Mouse (Mus musculus) embryonic facial prominence, embryonic 13.5 days (tissue): ENCODE results near the gene Pacsin1. TPM values are rescaled to one million over a fixed set of nuclear protein-coding genes. Genes with fewer than 3 reads are reported as not detected.
A peak's percentile ranks its signal among the peaks of the same experiment; 100 is the strongest.

Experiments
- ATAC-seq: fragments of 200-750 bp; cut with Nextera tagmentation; 2 replicates; pipeline ENCODE4 v1.8.0; 2017; ENCODE audit warnings: low read depth; ENCODE audit not compliant: insufficient number of reproducible peaks, insufficient read depth, low FRiP score, low TSS enrichment
- H3K27ac ChIP-seq: fragments of 300-500 bp; sonication (generic); 2 replicates; pipeline ENCODE4 v1.5.1; 2015; ENCODE audit warnings: moderate library complexity, mild to moderate bottlenecking, inconsistent platforms
- H3K27me3 ChIP-seq: fragments of 300-500 bp; sonication (generic); 2 replicates; pipeline ENCODE4 v1.6.1; 2015; ENCODE audit warnings: mild to moderate bottlenecking, inconsistent platforms
- H3K36me3 ChIP-seq: fragments of 300-500 bp; sonication (generic); 2 replicates; pipeline ENCODE4 v1.6.1; 2015; ENCODE audit warnings: mild to moderate bottlenecking, inconsistent platforms
- H3K4me1 ChIP-seq: fragments of 300-500 bp; sonication (generic); 2 replicates; pipeline ENCODE4 v1.6.1; 2015; ENCODE audit warnings: inconsistent platforms
- H3K4me2 ChIP-seq: fragments of 300-500 bp; sonication (generic); 2 replicates; pipeline ENCODE4 v1.6.1; 2015; ENCODE audit warnings: moderate library complexity, mild to moderate bottlenecking, inconsistent platforms
- H3K4me3 ChIP-seq: fragments of 300-500 bp; sonication (generic); 2 replicates; pipeline ENCODE4 v1.5.1; 2015; ENCODE audit warnings: mild to moderate bottlenecking, inconsistent platforms
- H3K9ac ChIP-seq: fragments of 300-500 bp; sonication (generic); 2 replicates; pipeline ENCODE4 v1.6.1; 2015; ENCODE audit warnings: mild to moderate bottlenecking, inconsistent platforms
- H3K9me3 ChIP-seq: fragments of 300-500 bp; sonication (generic); 2 replicates; pipeline ENCODE4 v1.6.1; 2016; ENCODE audit warnings: inconsistent platforms
- WGBS: fragments of 180-500 bp; shearing (Covaris S2); methylation state at CpG from one replicate; pipeline ENCODE4 v1.1.7; 2015; ENCODE audit warnings: mixed read lengths; 5-methylcytosine and 5-hydroxymethylcytosine counted together
- polyA plus RNA-seq: library from polyadenylated mRNA; unstranded; fragments of >200 nt; fragmentation: Nextera tagmentation; extraction: Ambion mirVana; gene quantifications from 2 replicates; pipeline ENCODE4 v1.2.1, GENCODE M21; 2015

Gene Pacsin1
- polyA plus RNA-seq, 1 experiment from 2014 or later, result 5.4 TPM

DNA sequence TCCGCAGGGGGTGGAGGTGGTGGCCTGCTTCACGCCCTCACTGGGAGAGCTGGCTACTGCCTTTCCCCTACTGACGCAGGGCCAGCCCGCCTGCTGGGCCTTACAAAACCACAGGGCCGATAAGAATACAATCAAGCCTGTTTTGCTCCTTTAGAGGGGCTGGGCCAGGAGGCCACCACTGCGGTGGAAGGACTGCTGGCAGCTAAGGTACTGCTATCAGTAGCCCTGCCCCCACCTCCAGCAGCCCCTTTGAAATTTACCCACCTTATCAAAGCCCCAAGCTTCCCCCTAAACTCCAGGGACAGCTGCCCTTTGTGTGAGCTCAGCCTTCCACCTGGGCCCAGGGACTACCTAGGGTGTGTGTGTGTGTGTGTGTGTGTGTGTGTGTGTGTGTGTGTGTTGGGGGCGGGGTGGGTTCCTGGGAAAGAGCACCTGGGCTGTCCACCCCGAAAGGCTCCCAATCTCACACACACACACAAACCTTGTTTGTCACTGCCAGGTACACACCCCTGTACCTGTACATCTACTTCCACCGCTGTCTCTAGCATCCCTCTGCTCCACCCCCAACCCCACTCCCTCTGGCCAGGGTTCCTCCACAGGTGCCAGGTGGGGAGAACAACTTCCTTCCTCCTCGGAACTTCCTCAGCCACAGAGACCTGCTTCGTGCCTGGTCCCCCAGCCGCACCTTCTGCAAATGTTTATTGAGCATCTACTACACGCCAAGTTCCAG is 79.2 kb downstream of the Pacsin1 start:
- no peak for ATAC-seq
- H3K4me2 ChIP-seq, result no peak overlapping the region
- no peak overlapping the region for H3K27ac ChIP-seq
- no peak overlapping the region for H3K4me3 ChIP-seq
- H3K9ac ChIP-seq, result 0 out of 2 replicates have a peak overlapping the region, but pooled peaks have one; percentile 44
- H3K4me1 ChIP-seq, result peaks cover 9% of the 10 kb centered on the region; the same call in 1 of the 2 replicates
- no peaks in the 10 kb centered on the region for H3K36me3 ChIP-seq
- H3K9me3 ChIP-seq, result no peaks in the 10 kb centered on the region
- no peaks in the 10 kb centered on the region for H3K27me3 ChIP-seq
- WGBS, result 22% methylated on average over 12 of the region's 13 CpGs

DNA sequence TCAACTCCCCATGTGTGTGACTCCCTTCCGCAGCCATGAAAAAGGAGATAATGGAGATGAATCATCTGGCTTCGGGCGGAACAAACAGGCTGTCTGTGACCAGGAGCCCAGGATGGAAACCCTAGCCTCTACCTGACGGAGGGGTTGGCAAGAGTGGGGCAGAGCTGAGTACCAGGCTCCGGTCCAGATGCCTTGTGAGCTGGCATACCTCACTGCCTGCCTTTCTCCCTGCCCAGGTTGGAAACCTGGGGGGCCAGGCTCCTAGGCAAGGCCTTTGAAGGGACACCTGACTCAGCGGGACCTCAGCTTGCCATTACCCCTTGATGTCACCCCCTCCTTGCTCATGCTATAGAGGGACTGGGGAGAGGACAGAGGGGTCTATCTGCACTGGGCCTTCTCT is 85.7 kb downstream of the Pacsin1 start:
- no peaks in the 10 kb centered on the region for H3K27me3 ChIP-seq
- H3K9ac ChIP-seq, result no peak overlapping the region
- ATAC-seq, result no peak
- H3K4me1 ChIP-seq, result peaks cover 5% of the 10 kb centered on the region
- no peak overlapping the region for H3K4me2 ChIP-seq
- no peak overlapping the region for H3K4me3 ChIP-seq
- H3K36me3 ChIP-seq, result peaks cover 5% of the 10 kb centered on the region; the same call in 1 of the 2 replicates
- WGBS, result 94% methylated on average over 6 of the region's 6 CpGs
- no peaks in the 10 kb centered on the region for H3K9me3 ChIP-seq
- H3K27ac ChIP-seq, result no peak overlapping the region

GRCm38 (mm10) chr17:27746446-27746845 is 91.1 kb downstream of the Pacsin1 start:
- ATAC-seq, result 0 out of 2 replicates have a peak, but pooled peaks have one; percentile 11
- 24% methylated on average over 4 of the region's 4 CpGs for WGBS
- peak overlapping the region; percentile 74 for H3K27ac ChIP-seq
- H3K36me3 ChIP-seq, result peaks cover 16% of the 10 kb centered on the region
- H3K4me3 ChIP-seq, result no peak overlapping the region
- H3K4me1 ChIP-seq, result peaks cover 21% of the 10 kb centered on the region
- H3K9ac ChIP-seq, result no peak overlapping the region; the same call in 1 of the 2 replicates
- H3K27me3 ChIP-seq, result no peaks in the 10 kb centered on the region
- no peak overlapping the region for H3K4me2 ChIP-seq
- H3K9me3 ChIP-seq, result no peaks in the 10 kb centered on the region

- Histone ChIP-seq H3K27me3 (no peaks in the 10 kb centered on the region), H3K36me3 (peaks cover 28% of the 10 kb centered on the region), H3K27ac (no peak overlapping the region), H3K9ac (no peak overlapping the region), H3K4me1 (peaks cover 21% of the 10 kb centered on the region), H3K4me2 (no peak overlapping the region), H3K4me3 (no peak overlapping the region), H3K9me3 (no peaks in the 10 kb centered on the region)
- WGBS, result 84% methylated on average over 2 of the region's 2 CpGs
- no peak for ATAC-seq
Observed at GRCm38 (mm10) chr17:27748123-27748522, 92.8 kb downstream of the Pacsin1 start.

DNA sequence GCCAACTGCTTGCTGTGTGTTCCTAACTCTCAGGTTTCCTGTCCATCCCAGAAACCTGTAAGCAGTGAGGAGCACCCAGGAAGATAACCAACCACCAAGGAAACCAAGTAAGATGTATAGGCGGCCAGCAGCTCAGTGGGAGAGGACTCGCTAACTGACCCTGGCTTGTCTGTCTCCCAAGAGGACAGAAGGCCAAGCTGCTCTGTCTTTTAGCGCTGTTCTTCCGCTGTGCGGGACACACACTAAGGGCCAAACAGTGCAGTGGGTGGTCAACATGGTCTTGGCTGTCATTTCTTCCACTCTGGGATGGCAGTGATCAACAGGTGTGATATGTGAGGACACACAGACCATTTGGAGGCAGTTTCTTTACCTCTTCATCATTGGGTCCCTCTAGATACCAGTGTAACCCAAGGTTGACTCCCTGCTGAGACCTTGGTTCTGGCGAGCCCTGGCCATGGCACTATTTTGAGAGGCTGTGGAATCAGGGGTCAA is 95.2 kb downstream of the Pacsin1 start:
- Histone ChIP-seq H3K4me2 (no peak overlapping the region), H3K9me3 (no peaks in the 10 kb centered on the region), H3K9ac (no peak overlapping the region), H3K27ac (no peak overlapping the region), H3K36me3 (peaks cover 30% of the 10 kb centered on the region), H3K27me3 (no peaks in the 10 kb centered on the region), H3K4me3 (no peak overlapping the region), H3K4me1 (peaks cover 26% of the 10 kb centered on the region)
- 90% methylated on average over 6 of the region's 6 CpGs for WGBS
- no peak for ATAC-seq

DNA sequence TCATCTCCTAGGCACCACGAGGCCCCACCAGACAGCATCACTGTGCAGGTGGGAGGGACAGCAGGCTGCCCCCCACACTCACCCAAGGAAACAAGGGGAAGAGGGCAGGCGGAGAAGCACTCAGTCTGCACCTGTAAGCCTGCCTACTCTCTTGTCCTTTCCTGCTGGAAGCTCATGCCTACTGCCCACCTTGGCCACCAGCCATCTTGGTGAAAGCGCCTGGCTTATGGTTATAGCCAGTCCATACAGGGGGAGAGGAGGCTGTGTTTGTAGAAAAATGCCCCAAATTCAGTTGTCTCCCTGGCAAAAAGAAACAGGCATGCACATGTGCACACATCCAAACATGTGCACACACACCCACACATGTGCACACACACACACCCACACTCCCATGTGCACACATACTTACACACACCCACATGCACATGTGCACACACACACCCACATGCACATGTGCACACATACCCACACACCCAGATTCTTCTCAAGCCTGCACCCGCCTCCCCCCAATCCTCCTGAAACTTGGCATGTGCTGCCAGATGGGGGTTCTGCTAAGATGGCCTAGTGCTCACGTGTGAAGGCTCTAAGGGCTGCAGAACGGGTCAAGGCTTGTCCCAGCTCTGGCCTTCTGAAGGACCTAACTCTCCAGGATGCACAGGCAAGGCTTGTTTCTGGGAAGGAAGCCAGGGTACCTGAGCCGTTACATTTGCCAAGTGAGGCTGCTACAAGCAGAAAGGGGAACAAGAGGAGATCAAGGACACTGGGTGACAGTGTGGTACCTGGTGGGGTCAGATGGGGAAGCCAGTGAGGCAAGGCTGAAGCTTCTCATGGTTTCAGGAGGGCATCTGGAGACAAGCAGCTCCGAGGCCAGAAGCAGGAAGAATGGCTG is 96.2 kb downstream of the Pacsin1 start:
- Histone ChIP-seq H3K9ac (no peak overlapping the region), H3K27me3 (no peaks in the 10 kb centered on the region), H3K4me1 (peaks cover 20% of the 10 kb centered on the region), H3K4me3 (no peak overlapping the region), H3K36me3 (peaks cover 33% of the 10 kb centered on the region), H3K27ac (no peak overlapping the region), H3K9me3 (no peaks in the 10 kb centered on the region), H3K4me2 (no peak overlapping the region)
- WGBS, result 83% methylated on average over 8 of the region's 8 CpGs
- no peak for ATAC-seq

- no peak overlapping the region for H3K27ac ChIP-seq
- H3K4me3 ChIP-seq, result no peak overlapping the region
- H3K4me1 ChIP-seq, result 0 out of 2 replicates have a peak, but pooled peaks cover 5% of the 10 kb centered on the region
- H3K9me3 ChIP-seq, result peaks cover 6% of the 10 kb centered on the region; the same call in 1 of the 2 replicates
- 82% methylated on average over 6 of the region's 6 CpGs for WGBS
- H3K27me3 ChIP-seq, result no peaks in the 10 kb centered on the region
- H3K36me3 ChIP-seq, result peaks cover 39% of the 10 kb centered on the region
- ATAC-seq, result no peak
- H3K9ac ChIP-seq, result no peak overlapping the region
- no peak overlapping the region for H3K4me2 ChIP-seq
Observed at GRCm38 (mm10) chr17:27760169-27760568, 104.9 kb downstream of the Pacsin1 start.

Other genes with a start within 250 kb of the Pacsin1 start
- 0.25 and 0.38 TPM in 2 replicates for gene Grm4, start 134.1 kb upstream of the Pacsin1 start, polyA plus RNA-seq
- 227 and 258 TPM in 2 replicates for gene Hmga1, start 99.0 kb upstream of the Pacsin1 start, polyA plus RNA-seq
- gene AI413582, start 89.8 kb upstream of the Pacsin1 start, polyA plus RNA-seq, result 21.2 and 21.4 TPM in 2 replicates
- 116 and 117 TPM in 2 replicates for gene Nudt3, start 32.0 kb upstream of the Pacsin1 start, polyA plus RNA-seq
- gene RPS10-NUDT3, start 20.3 kb upstream of the Pacsin1 start, polyA plus RNA-seq, result not detected in 2 replicates
- 1,114 and 1,137 TPM in 2 replicates for gene Rps10, start 18.8 kb upstream of the Pacsin1 start, polyA plus RNA-seq
- 0.28 TPM in 1 of 2 replicates, not detected in the other for gene Spdef, start 73.4 kb downstream of the Pacsin1 start, polyA plus RNA-seq
- gene D17Wsu92e, start 165.1 kb downstream of the Pacsin1 start, polyA plus RNA-seq, result 18.3 and 20.2 TPM in 2 replicates
- 326 and 362 TPM in 2 replicates for gene Snrpc, start 182.6 kb downstream of the Pacsin1 start, polyA plus RNA-seq
- 6.5 and 7.1 TPM in 2 replicates for gene Uhrf1bp1, start 200.9 kb downstream of the Pacsin1 start, polyA plus RNA-seq